Mouse (Mus musculus): ENCODE results near the gene Zfp866. TPM values are rescaled to one million over a fixed set of nuclear protein-coding genes. Genes with fewer than 3 reads are reported as not detected.

Gene Zfp866
- 4.9 TPM for polyA plus RNA-seq (2012; fragmentation: generic; extraction: Trizol)

GRCm38 (mm10) chr8:69790773-69791367 lies at the start of gene Zfp866, which contains the start of gene Atp13a1:
TSS of gene Zfp866 (minus strand) at chr8:69791178.
TSS of gene Atp13a1 (plus strand) at chr8:69791163.
- Histone ChIP-seq H3ac (ENCODE audit: control insufficient read depth, insufficient read length) (peak within 1 kb of the TSS; percentile 71), H3K36me3 (ENCODE audit: control insufficient read depth, insufficient read depth) (peaks cover 7% of the 10 kb centered on the region), H3K4me3 (peak within 1 kb of the TSS; percentile 71), H3K27me3 (ENCODE audit: control insufficient read depth, insufficient read depth, insufficient read length) (no peaks in the 10 kb centered on the region), H3K79me2 (ENCODE audit: control insufficient read depth, insufficient read depth) (peaks cover 35% of the 10 kb centered on the region), H3K4me2 (ENCODE audit: low read depth) (peak within 1 kb of the TSS; percentile 82)
- TF ChIP-seq MAX (IDR thresholded peaks at IDR 0.05; ENCODE audit: low read depth) (no peak), TCF3 (IDR thresholded peaks at IDR 0.05; ENCODE audit: insufficient read length, low read depth) (no peak), MYOD1 (IDR thresholded peaks at IDR 0.05; ENCODE audit: control insufficient read depth in 1 of 3, insufficient read length in 2 of 3, low read depth in 2 of 3) (no peak), POLR2A (IDR thresholded peaks at IDR 0.05; ENCODE audit: insufficient read length, low read depth) (peak; percentile 93), E2F4 (IDR thresholded peaks at IDR 0.05; ENCODE audit: insufficient read depth) (no peak), USF1 (IDR thresholded peaks at IDR 0.05; ENCODE audit: low read depth) (no peak), MYOG (IDR thresholded peaks at IDR 0.05; ENCODE audit: control insufficient read depth in 1 of 3, insufficient read depth in 1 of 3, insufficient read length in 2 of 3, low read depth in 2 of 3) (no peak), CEBPB (IDR thresholded peaks at IDR 0.05; ENCODE audit: insufficient read depth, poor library complexity, severe bottlenecking) (no peak), TCF12 (IDR thresholded peaks at IDR 0.05; ENCODE audit: insufficient read depth, poor library complexity, severe bottlenecking) (no peak), REST (IDR thresholded peaks at IDR 0.05; ENCODE audit: insufficient read depth, insufficient read length) (no peak), SRF (IDR thresholded peaks at IDR 0.05; ENCODE audit: control insufficient read depth, insufficient read length, low read depth) (no peak), POLR2AphosphoS2 (IDR thresholded peaks at IDR 0.05; ENCODE audit: insufficient read length, low read depth) (peak; percentile 84)

- no peak for TF ChIP-seq TCF12 (IDR thresholded peaks at IDR 0.05; ENCODE audit: insufficient read depth, poor library complexity, severe bottlenecking)
- TF ChIP-seq USF1 (IDR thresholded peaks at IDR 0.05; ENCODE audit: low read depth), result no peak
- no peak for TF ChIP-seq TCF3 (IDR thresholded peaks at IDR 0.05; ENCODE audit: insufficient read length, low read depth)
- no peak for TF ChIP-seq MYOD1 (IDR thresholded peaks at IDR 0.05; ENCODE audit: control insufficient read depth in 1 of 3, insufficient read length in 2 of 3, low read depth in 2 of 3)
- TF ChIP-seq SRF (IDR thresholded peaks at IDR 0.05; ENCODE audit: control insufficient read depth, insufficient read length, low read depth), result no peak
- no peak for TF ChIP-seq MYOG (IDR thresholded peaks at IDR 0.05; ENCODE audit: control insufficient read depth in 1 of 3, insufficient read depth in 1 of 3, insufficient read length in 2 of 3, low read depth in 2 of 3)
- TF ChIP-seq REST (IDR thresholded peaks at IDR 0.05; ENCODE audit: insufficient read depth, insufficient read length), result no peak
- TF ChIP-seq MAX (IDR thresholded peaks at IDR 0.05; ENCODE audit: low read depth), result no peak
- no peak for TF ChIP-seq CEBPB (IDR thresholded peaks at IDR 0.05; ENCODE audit: insufficient read depth, poor library complexity, severe bottlenecking)
- no peak for TF ChIP-seq POLR2A (IDR thresholded peaks at IDR 0.05; ENCODE audit: insufficient read length, low read depth)
- H3K4me3 ChIP-seq, result no peak overlapping the region
- H3K79me2 ChIP-seq (ENCODE audit: control insufficient read depth, insufficient read depth), result no peaks in the 10 kb centered on the region
- no peaks in the 10 kb centered on the region for H3K36me3 ChIP-seq (ENCODE audit: control insufficient read depth, insufficient read depth)
- H3K4me2 ChIP-seq (ENCODE audit: low read depth), result no peak overlapping the region
- no peak overlapping the region for H3ac ChIP-seq (ENCODE audit: control insufficient read depth, insufficient read length)
- H3K27me3 ChIP-seq (ENCODE audit: control insufficient read depth, insufficient read depth, insufficient read length), result no peaks in the 10 kb centered on the region
These were observed 46.2 kb upstream of the Zfp866 start for GRCm38 (mm10) chr8:69837057-69837682.

GRCm38 (mm10) chr8:69832298-69832853 lies 41.4 kb upstream of the Zfp866 start, which contains the start of gene Pbx4:
TSS of gene Pbx4 (plus strand) at chr8:69832491.
- H3K4me3 ChIP-seq, result peak within 1 kb of the TSS; percentile 17
- TF ChIP-seq E2F4 (IDR thresholded peaks at IDR 0.05; ENCODE audit: insufficient read depth) (no peak), MYOG (IDR thresholded peaks at IDR 0.05; ENCODE audit: control insufficient read depth in 1 of 3, insufficient read depth in 1 of 3, insufficient read length in 2 of 3, low read depth in 2 of 3) (peak in 1 of 3 experiments; percentile 5)
- no peaks in the 10 kb centered on the region for H3K27me3 ChIP-seq (ENCODE audit: control insufficient read depth, insufficient read depth, insufficient read length)
- H3ac ChIP-seq (ENCODE audit: control insufficient read depth, insufficient read length), result no peak within 1 kb of the TSS
- no peaks in the 10 kb centered on the region for H3K79me2 ChIP-seq (ENCODE audit: control insufficient read depth, insufficient read depth)
- H3K4me2 ChIP-seq (ENCODE audit: low read depth), result peak within 1 kb of the TSS; percentile 83
- H3K36me3 ChIP-seq (ENCODE audit: control insufficient read depth, insufficient read depth), result no peaks in the 10 kb centered on the region

- TF ChIP-seq REST (IDR thresholded peaks at IDR 0.05; ENCODE audit: insufficient read depth, insufficient read length), result no peak
- no peak overlapping the region for H3ac ChIP-seq (ENCODE audit: control insufficient read depth, insufficient read length)
- H3K79me2 ChIP-seq (ENCODE audit: control insufficient read depth, insufficient read depth), result no peaks in the 10 kb centered on the region
- no peaks in the 10 kb centered on the region for H3K36me3 ChIP-seq (ENCODE audit: control insufficient read depth, insufficient read depth)
- no peak overlapping the region for H3K4me3 ChIP-seq
- no peaks in the 10 kb centered on the region for H3K27me3 ChIP-seq (ENCODE audit: control insufficient read depth, insufficient read depth, insufficient read length)
- no peak overlapping the region for H3K4me2 ChIP-seq (ENCODE audit: low read depth)
These were observed 35.4 kb upstream of the Zfp866 start for GRCm38 (mm10) chr8:69826371-69826770.

Measured in myocyte (in vitro differentiated cells).